In genomic region chr11:71750534-71751173, GRCm38 (mm10) we compare ENCODE assay signal across 8 mouse cellular contexts. TPM values are rescaled to one million over a fixed set of nuclear protein-coding genes. Genes with fewer than 3 reads are reported as not detected.
A peak's percentile ranks its signal among the peaks of the same experiment; 100 is the strongest.
DNase-seq lines count a peak whose midpoint lies in the region; ATAC-seq lines count a peak whose summit lies in the region.

No protein-coding gene starts in this region.

- H3K36me3 ChIP-seq in heart, embryonic 15.5 days, result no peaks in the 10 kb centered on the region
- H3K36me3 ChIP-seq in liver, embryonic 16.5 days (ENCODE audit: control insufficient read depth, insufficient read depth), result no peaks in the 10 kb centered on the region

- peaks cover 11% of the 10 kb centered on the region for H3K4me1 ChIP-seq in heart, embryonic 15.5 days (replicated peaks)
- no peaks in the 10 kb centered on the region for H3K4me1 ChIP-seq in liver, embryonic 16.5 days (ENCODE audit: control insufficient read depth, low read depth, low read length)

- peak overlapping the region; percentile 64 for H3K4me3 ChIP-seq in heart, embryonic 15.5 days
- peak overlapping the region; percentile 38 for H3K4me3 ChIP-seq in liver, embryonic 16.5 days (ENCODE audit: low read depth, low read length)

- no peak overlapping the region for H3K27ac ChIP-seq in heart, embryonic 15.5 days
- no peak overlapping the region for H3K27ac ChIP-seq in liver, embryonic 16.5 days (ENCODE audit: low read length)

- peak; percentile 70 for ATAC-seq in heart, embryonic 15.5 days (replicated peaks; ENCODE audit: insufficient number of reproducible peaks, insufficient read depth, low FRiP score, low read depth)
- ATAC-seq in liver, embryonic 16.5 days (ENCODE audit: low read depth), result no peak
- no peak for ATAC-seq in inflammation-experienced regulatory T-cells, adult 6 months

- H3K4me2 ChIP-seq in heart, embryonic 15.5 days, result peak overlapping the region; percentile 98
- H3K4me2 ChIP-seq in liver, embryonic 16.5 days (ENCODE audit: low read depth, low read length), result peak overlapping the region; percentile 52

- peak; percentile 17 for DNase-seq in ovary, postnatal 36 days (ENCODE audit: low spot score)
- DNase-seq in ovary, postnatal 10 days (ENCODE audit: low spot score), result no peak
- peak; percentile 66 for DNase-seq in embryo, embryonic 9.5 days (ENCODE audit: extremely low spot score)
- peak; percentile 70 to 78 for DNase-seq in kidney, postnatal 4 days
- DNase-seq in retina, embryonic 14.5 days (ENCODE audit: low spot score), result peak; percentile 83

- H3K9me3 ChIP-seq in heart, embryonic 15.5 days (replicated peaks), result no peaks in the 10 kb centered on the region
- no peaks in the 10 kb centered on the region for H3K9me3 ChIP-seq in liver, embryonic 16.5 days (replicated peaks; ENCODE audit: control insufficient read depth, low read length)

- peak overlapping the region; percentile 64 for H3K9ac ChIP-seq in heart, embryonic 15.5 days
- no peak overlapping the region for H3K9ac ChIP-seq in liver, embryonic 16.5 days (ENCODE audit: low read depth, low read length)

- WGBS in heart, embryonic 15.5 days, result 2% methylated on average over 60 of the region's 60 CpGs
- WGBS in liver, embryonic 16.5 days (ENCODE audit: insufficient replicate concordance), result 3% methylated on average over 60 of the region's 60 CpGs

- peaks cover 45% of the 10 kb centered on the region for H3K27me3 ChIP-seq in heart, embryonic 15.5 days
- peaks cover 24% of the 10 kb centered on the region for H3K27me3 ChIP-seq in liver, embryonic 16.5 days (ENCODE audit: control insufficient read depth, insufficient read depth, low read depth, low read length)

RNA-seq across cellular contexts. Expression of gene Wscd1, which starts 0.9 kb away (rescaled TPM):
- 4.8 and 9.0 TPM in 2 replicates for polyA plus RNA-seq in heart, embryonic 15.5 days (2015; fragmentation: Nextera tagmentation; extraction: Ambion mirVana)
- 0.15 and 0.25 TPM in 2 replicates for polyA plus RNA-seq in liver, embryonic 16.5 days (2015; fragmentation: Nextera tagmentation; extraction: Ambion mirVana)
- polyA plus RNA-seq in inflammation-experienced regulatory T-cells, adult 6 months (2017; shearing (Covaris generic)), result not detected
